Mouse (Mus musculus) CH12.LX (cell line): ENCODE measurements around the gene Bckdk. TPM values are rescaled to one million over a fixed set of nuclear protein-coding genes. Genes with fewer than 3 reads are reported as not detected.
A peak's percentile ranks its signal among the peaks of the same experiment; 100 is the strongest.

Source experiments
- DNase-seq: peaks from one replicate; pipeline ENCODE4 v3.0.0-alpha.2; 2013; ENCODE audit errors: extremely low read depth
- H3K27ac ChIP-seq: 2 replicates; pipeline ENCODE4 v1.5.1; 2012; ENCODE audit warnings: low read depth, mild to moderate bottlenecking, control low read depth, moderate library complexity; ENCODE audit not compliant: insufficient read depth
- H3K27me3 ChIP-seq: replicated peaks from 2 replicates; pipeline ENCODE3; 2012; ENCODE audit warnings: inconsistent platforms
- H3K36me3 ChIP-seq, 2 experiments: replicated peaks in 1 of 2; 2 replicates each; pipeline versions ENCODE3 to v1.6.1; 2012; ENCODE audit warnings: inconsistent platforms in 1 of 2, low read length in 1 of 2, mild to moderate bottlenecking in 1 of 2, mixed read lengths in 1 of 2, moderate library complexity in 1 of 2; ENCODE audit not compliant: control insufficient read depth in 1 of 2, insufficient read depth in 1 of 2
- H3K4me1 ChIP-seq, 2 experiments: 2 replicates each; pipeline ENCODE4 v1.6.1; 2012; ENCODE audit warnings: inconsistent platforms in 1 of 2, moderate library complexity in 1 of 2; ENCODE audit not compliant: insufficient read depth in 2 of 2, control insufficient read depth in 1 of 2
- H3K4me2 ChIP-seq: 2 replicates; pipeline ENCODE4 v1.6.1; 2012; ENCODE audit warnings: low read depth, mild to moderate bottlenecking, control low read depth; ENCODE audit not compliant: poor library complexity, insufficient read depth, severe bottlenecking
- H3K4me3 ChIP-seq, 3 experiments: fragments of 150-350 bp in 1 of 3; sonication (generic) in 1 of 3; replicated peaks in 1 of 3; 2 replicates each; pipeline versions ENCODE3 to v1.5.1; 2011 to 2012; ENCODE audit warnings: low read depth in 2 of 3, low read length in 2 of 3, mild to moderate bottlenecking in 2 of 3, moderate library complexity in 2 of 3, control low read depth in 1 of 3, improper control_type of control experiment in 1 of 3, inconsistent platforms in 1 of 3, mixed read lengths in 1 of 3; ENCODE audit not compliant: poor library complexity in 1 of 3
- H3K79me2 ChIP-seq: replicated peaks from 2 replicates; pipeline ENCODE4 v1.6.1; 2012; ENCODE audit warnings: mild to moderate bottlenecking, moderate library complexity; ENCODE audit not compliant: control insufficient read depth, poor library complexity, insufficient read depth, severe bottlenecking; ENCODE audit errors: extremely low read depth
- H3K9ac ChIP-seq: 2 replicates; pipeline ENCODE4 v1.6.1; 2012; ENCODE audit warnings: low read depth, mild to moderate bottlenecking, control low read depth, moderate library complexity; ENCODE audit not compliant: insufficient read depth
- H3K9me3 ChIP-seq: replicated peaks from 2 replicates; pipeline ENCODE3; 2012; ENCODE audit warnings: low read length, inconsistent platforms, mixed read lengths
- CHD2 ChIP-seq: IDR thresholded peaks from 2 replicates; pipeline ENCODE4 v1.6.1; 2011; ENCODE audit warnings: low read length, improper control_type of control experiment
- CTCF ChIP-seq, 2 experiments: IDR thresholded peaks in 1 of 2; conservative IDR thresholded peaks in 1 of 2; 2 replicates each; pipeline ENCODE4 v1.5.1; 2011 to 2012; ENCODE audit warnings: low read depth in 2 of 2, low read length in 2 of 2, improper control_type of control experiment in 1 of 2, inconsistent platforms in 1 of 2, mild to moderate bottlenecking in 1 of 2, moderate library complexity in 1 of 2
- E2F4 ChIP-seq: IDR thresholded peaks from 2 replicates; pipeline ENCODE4 v1.6.1; 2011; ENCODE audit warnings: low read depth, low read length, improper control_type of control experiment; ENCODE audit not compliant: insufficient replicate concordance
- ELF1 ChIP-seq: IDR thresholded peaks from 2 replicates; pipeline ENCODE4 v1.6.1; 2014; ENCODE audit warnings: low read depth, mild to moderate bottlenecking, inconsistent platforms, low read length, improper control_type of control experiment
- ETS1 ChIP-seq: conservative IDR thresholded peaks from 2 replicates; pipeline ENCODE4 v1.6.1; 2012; ENCODE audit warnings: low read depth, mild to moderate bottlenecking, inconsistent platforms, low read length, improper control_type of control experiment, moderate library complexity
- GABPA ChIP-seq: IDR thresholded peaks from 2 replicates; pipeline ENCODE4 v1.6.1; 2012; ENCODE audit warnings: low read depth, low read length, improper control_type of control experiment, inconsistent platforms; ENCODE audit not compliant: insufficient replicate concordance
- HCFC1 ChIP-seq: IDR thresholded peaks from 2 replicates; pipeline ENCODE4 v1.6.1; 2012; ENCODE audit warnings: low read depth, mild to moderate bottlenecking, inconsistent platforms, low read length, improper control_type of control experiment
- MAFK ChIP-seq: IDR thresholded peaks from 2 replicates; pipeline ENCODE4 v1.6.1; 2011; ENCODE audit warnings: low read length, improper control_type of control experiment; ENCODE audit not compliant: insufficient replicate concordance
- MAZ ChIP-seq: IDR thresholded peaks from 2 replicates; pipeline ENCODE4 v1.6.1; 2012; ENCODE audit warnings: low read depth, mild to moderate bottlenecking, inconsistent platforms, low read length, improper control_type of control experiment, moderate library complexity
- MEF2A ChIP-seq: IDR thresholded peaks from 2 replicates; pipeline ENCODE4 v1.6.1; 2014; ENCODE audit warnings: low read depth, mild to moderate bottlenecking, inconsistent platforms, low read length, improper control_type of control experiment, borderline replicate concordance
- MYC ChIP-seq: IDR thresholded peaks from 2 replicates; pipeline ENCODE4 v1.6.1; 2011; ENCODE audit warnings: low read depth, mild to moderate bottlenecking, improper control_type of control experiment, low read length
- NELFE ChIP-seq: IDR thresholded peaks from 2 replicates; pipeline ENCODE4 v1.6.1; 2011; ENCODE audit warnings: low read depth, low read length, improper control_type of control experiment
- NRF1 ChIP-seq: IDR thresholded peaks from 2 replicates; pipeline ENCODE4 v1.6.1; 2014; ENCODE audit warnings: low read depth, mild to moderate bottlenecking, inconsistent platforms, low read length, improper control_type of control experiment, moderate library complexity
- PAX5 ChIP-seq: IDR thresholded peaks from 2 replicates; pipeline ENCODE4 v1.6.1; 2012; ENCODE audit warnings: low read length, inconsistent platforms, mixed read lengths
- POLR2A ChIP-seq: IDR thresholded peaks from 2 replicates; pipeline ENCODE4 v1.6.1; 2011; ENCODE audit warnings: low read depth, mild to moderate bottlenecking, improper control_type of control experiment, low read length
- POLR2AphosphoS2 ChIP-seq: IDR thresholded peaks from 2 replicates; pipeline ENCODE4 v1.6.1; 2011; ENCODE audit warnings: low read depth, low read length, improper control_type of control experiment
- RAD21 ChIP-seq: IDR thresholded peaks from 2 replicates; pipeline ENCODE4 v1.6.1; 2011; ENCODE audit warnings: low read depth, mild to moderate bottlenecking, low read length, improper control_type of control experiment, moderate library complexity
- SIN3A ChIP-seq: IDR thresholded peaks from 2 replicates; pipeline ENCODE4 v1.6.1; 2012; ENCODE audit warnings: low read length, improper control_type of control experiment, inconsistent platforms
- SMC3 ChIP-seq: IDR thresholded peaks from 2 replicates; pipeline ENCODE4 v1.6.1; 2011; ENCODE audit warnings: low read depth, low read length, improper control_type of control experiment
- TBP ChIP-seq: conservative IDR thresholded peaks from 2 replicates; pipeline ENCODE4 v1.6.1; 2011; ENCODE audit warnings: low read depth, low read length, improper control_type of control experiment
- TCF12 ChIP-seq: IDR thresholded peaks from 2 replicates; pipeline ENCODE4 v1.6.1; 2014; ENCODE audit warnings: low read depth, mild to moderate bottlenecking, inconsistent platforms, low read length, improper control_type of control experiment
- UBTF ChIP-seq: IDR thresholded peaks from 2 replicates; pipeline ENCODE4 v1.6.1; 2012; ENCODE audit warnings: low read depth, mild to moderate bottlenecking, inconsistent platforms, low read length, improper control_type of control experiment, moderate library complexity
- USF1 ChIP-seq: IDR thresholded peaks from 2 replicates; pipeline ENCODE4 v1.6.1; 2014; ENCODE audit warnings: low read depth, mild to moderate bottlenecking, inconsistent platforms, low read length, improper control_type of control experiment
- ZC3H11A ChIP-seq: IDR thresholded peaks from 2 replicates; pipeline ENCODE4 v1.6.1; 2012; ENCODE audit warnings: low read depth, mild to moderate bottlenecking, inconsistent platforms, low read length, improper control_type of control experiment
- ZNF384 ChIP-seq: IDR thresholded peaks from 2 replicates; pipeline ENCODE4 v1.6.1; 2012; ENCODE audit warnings: low read depth, low read length, improper control_type of control experiment, inconsistent platforms
- dilution Hi-C: fragments of 300-500 bp; cut with MboI; formaldehyde crosslinking; loops from 2 replicates; pipeline ENCODE4 v1.14.3; 2020; ENCODE audit warnings: low sequenced_read_pairs; ENCODE audit not compliant: extremely low pct_unique_long_range_greater_than_20kb, extremely low pct_ligation_motif_present
- in situ Hi-C: fragments of 300-500 bp; cut with MboI; formaldehyde crosslinking; loops from 3 replicates; pipeline ENCODE4 v1.14.3; 2019; ENCODE audit warnings: low sequenced_read_pairs, low pct_ligation_motif_present, low pct_unique_long_range_greater_than_20kb, mixed read lengths
- polyA plus RNA-seq: library from polyadenylated mRNA; unstranded; fragments of >175 nt; gene quantifications from 2 replicates; pipeline ENCODE4 v1.2.1, GENCODE M21; 2012; ENCODE audit warnings: low read depth; ENCODE audit not compliant: insufficient read length
- total RNA-seq, 2 experiments: library from RNA; depleted of rRNA; stranded (reverse); fragments of 300-350 nt in 1 of 2; fragments of >200 nt in 1 of 2; gene quantifications; 2 replicates each; pipeline ENCODE4 v1.2.3; 2012 to 2014

The Bckdk gene
- total and polyA plus RNA-seq, 3 experiments: 38.4 to 62.7 (median 61.8) TPM

GRCm38 (mm10) chr7:127874812-127875626 lies 28.9 kb upstream of the Bckdk start:
- dilution Hi-C loops: no loop called here
- peaks cover 18 to 47% of the 10 kb centered on the region in 2 experiments for H3K36me3 ChIP-seq
- peak overlapping the region; percentile 66 to 99 (median 98) for H3K4me3 ChIP-seq
- no peak overlapping the region for H3K27ac ChIP-seq
- in situ Hi-C loops: no loop called here
- peaks cover 6 to 33% of the 10 kb centered on the region in 2 experiments for H3K4me1 ChIP-seq
- H3K9ac ChIP-seq: peak overlapping the region; percentile 87; the same call in 1 of the 2 replicates
- no peak for TF ChIP-seq POLR2A
- peak; percentile 70 for TF ChIP-seq ZNF384
- no peaks in the 10 kb centered on the region for H3K27me3 ChIP-seq
- H3K4me2 ChIP-seq: peak overlapping the region; percentile 89
- peaks cover 27% of the 10 kb centered on the region for H3K79me2 ChIP-seq
- peaks cover 18% of the 10 kb centered on the region for H3K9me3 ChIP-seq
- no peak for DNase-seq

- Histone ChIP-seq H3K36me3 (peaks cover 24 to 47% of the 10 kb centered on the region in 2 experiments), H3K9me3 (peaks cover 24% of the 10 kb centered on the region)
- dilution Hi-C loops: no loop called here
Measured at GRCm38 (mm10) chr7:127875627-127876001, 28.3 kb upstream of the Bckdk start.

DNA sequence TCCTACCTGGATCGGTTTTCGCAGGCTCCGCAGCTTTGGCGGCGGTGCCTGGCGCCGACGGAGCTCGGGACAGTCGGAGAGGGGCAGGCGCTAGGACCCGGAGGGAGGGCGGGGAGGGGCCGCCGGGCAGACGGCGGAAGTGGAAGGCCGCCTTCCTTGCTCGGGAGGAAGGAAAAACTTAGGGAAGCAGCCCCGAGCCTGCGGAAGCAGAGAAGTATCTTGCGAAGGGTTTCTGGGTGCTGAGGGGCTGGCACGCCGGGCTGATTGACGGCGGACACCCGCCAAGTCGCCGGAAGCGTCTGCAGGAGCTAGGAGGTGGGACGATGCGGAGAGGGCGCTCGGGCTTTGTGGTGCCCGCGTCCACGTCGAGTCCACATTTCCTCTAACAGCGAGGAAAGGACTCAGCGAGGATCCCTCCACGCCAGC lies 27.8 kb upstream of the Bckdk start, which contains the start of gene Zfp646:
Gene Zfp646, plus strand, starts transcription at position 181 of the 426 bp plus-strand sequence.
- dilution Hi-C loops: no loop called here
- TF ChIP-seq RAD21 (no peak), POLR2A (peak; percentile 44), NELFE (peak; percentile 51; the same call in 1 of the 2 replicates), ZNF384 (no peak), CHD2 (no peak; the same call in 1 of the 2 replicates), HCFC1 (peak; percentile 72), UBTF (no peak), USF1 (no peak), ZC3H11A (no peak), NRF1 (no peak), POLR2AphosphoS2 (no peak), GABPA (no peak), MAZ (no peak), SMC3 (no peak), MAFK (no peak), SIN3A (peak; percentile 32; the same call in 1 of the 2 replicates), CTCF (conservative IDR thresholded peaks at IDR 0.05 in 1 of 2, IDR thresholded peaks at IDR 0.05 in 1 of 2; ENCODE audit: low read depth in 2 of 2, low read length in 2 of 2) (no peak)

More at GRCm38 (mm10) chr7:127875627-127876001, 28.3 kb upstream of the Bckdk start:
- peaks cover 6 to 33% of the 10 kb centered on the region in 2 experiments for H3K4me1 ChIP-seq
- H3K79me2 ChIP-seq: peaks cover 27% of the 10 kb centered on the region
- H3K9ac ChIP-seq: peak overlapping the region; percentile 87
- peak; percentile 77 for DNase-seq
- peak overlapping the region; percentile 66 to 99 (median 98) for H3K4me3 ChIP-seq
- H3K4me2 ChIP-seq: peak overlapping the region; percentile 89; the same call in 1 of the 2 replicates
- H3K27me3 ChIP-seq: no peaks in the 10 kb centered on the region
- H3K27ac ChIP-seq: peak overlapping the region; percentile 69; the same call in 1 of the 2 replicates
- TF ChIP-seq NRF1: peak; percentile 41; the same call in 1 of the 2 replicates
- no peak for TF ChIP-seq SMC3
- no peak for TF ChIP-seq PAX5
- TF ChIP-seq MYC: no peak
- TF ChIP-seq ETS1: no peak
- 0 out of 2 replicates have a peak, but pooled peaks have one; percentile 24 for TF ChIP-seq ELF1
- TF ChIP-seq SIN3A: peak; percentile 92
- 0 out of 2 replicates have a peak, but pooled peaks have one; percentile 54 for TF ChIP-seq POLR2A
- TF ChIP-seq TBP: 0 out of 2 replicates have a peak, but pooled peaks have one; percentile 33
- TF ChIP-seq MEF2A: peak; percentile 31; the same call in 1 of the 2 replicates
- no peak for TF ChIP-seq CTCF (conservative IDR thresholded peaks at IDR 0.05 in 1 of 2, IDR thresholded peaks at IDR 0.05 in 1 of 2; ENCODE audit: low read depth in 2 of 2, low read length in 2 of 2)
- TF ChIP-seq TCF12: 0 out of 2 replicates have a peak, but pooled peaks have one; percentile 12
- no peak for TF ChIP-seq E2F4
- peak; percentile 93 for TF ChIP-seq MAZ
- TF ChIP-seq ZNF384: no peak
- in situ Hi-C loops: no loop called here

More for the DNA sequence above, 27.8 kb upstream of the Bckdk start, which contains the start of gene Zfp646:
- Histone ChIP-seq H3K4me1 (peaks cover 6 to 33% of the 10 kb centered on the region in 2 experiments), H3K27ac (peak within 1 kb of the TSS; percentile 78), H3K4me2 (peak within 1 kb of the TSS; percentile 95), H3K9ac (peak within 1 kb of the TSS; percentile 87), H3K27me3 (no peaks in the 10 kb centered on the region), H3K4me3 (peak within 1 kb of the TSS; percentile 66 to 99 (median 98)), H3K79me2 (peaks cover 27% of the 10 kb centered on the region), H3K9me3 (peaks cover 28% of the 10 kb centered on the region), H3K36me3 (peaks cover 28 to 50% of the 10 kb centered on the region in 2 experiments)
- in situ Hi-C loops: no loop called here
- peak; percentile 79 for DNase-seq
